Mouse (Mus musculus): ENCODE data around the gene 9630041A04Rik.

Gene 9630041A04Rik

GRCm38 (mm10) chr9:101861596-101862471 is at the start of gene 9630041A04Rik:
Gene 9630041A04Rik (plus strand): TSS chr9:101861841.
- no peak for DNase-seq (ENCODE audit: low read depth in 1 of 2, low spot score in 2 of 2)

GRCm38 (mm10) chr9:101823896-101824295 is 37.7 kb upstream of the 9630041A04Rik start:
- no peak for DNase-seq (ENCODE audit: low read depth in 1 of 2, low spot score in 2 of 2)

- no peak for DNase-seq (ENCODE audit: low read depth in 1 of 2, low spot score in 2 of 2)
These were observed 36.0 kb upstream of the 9630041A04Rik start for GRCm38 (mm10) chr9:101825626-101826025.

GRCm38 (mm10) chr9:101833619-101834018 is 28.0 kb upstream of the 9630041A04Rik start:
- no peak for DNase-seq (ENCODE audit: low read depth in 1 of 2, low spot score in 2 of 2)

GRCm38 (mm10) chr9:101841101-101841500 is 20.5 kb upstream of the 9630041A04Rik start:
- DNase-seq (ENCODE audit: low read depth in 1 of 2, low spot score in 2 of 2) = no peak

GRCm38 (mm10) chr9:101843893-101844292 is 17.7 kb upstream of the 9630041A04Rik start:
- no peak for DNase-seq (ENCODE audit: low read depth in 1 of 2, low spot score in 2 of 2)

GRCm38 (mm10) chr9:101845691-101846090 is 15.9 kb upstream of the 9630041A04Rik start:
- no peak for DNase-seq (ENCODE audit: low read depth in 1 of 2, low spot score in 2 of 2)

- no peak for DNase-seq (ENCODE audit: low read depth in 1 of 2, low spot score in 2 of 2)
These were observed 932 bp downstream of the 9630041A04Rik start for GRCm38 (mm10) chr9:101862481-101863065.

GRCm38 (mm10) chr9:101863130-101863529 is 1.5 kb downstream of the 9630041A04Rik start:
- no peak for DNase-seq (ENCODE audit: low read depth in 1 of 2, low spot score in 2 of 2)

GRCm38 (mm10) chr9:101868593-101868992 is 7.0 kb downstream of the 9630041A04Rik start:
- no peak for DNase-seq (ENCODE audit: low read depth in 1 of 2, low spot score in 2 of 2)

GRCm38 (mm10) chr9:101870034-101870433 is 8.4 kb downstream of the 9630041A04Rik start:
- DNase-seq (ENCODE audit: low read depth in 1 of 2, low spot score in 2 of 2) = no peak

GRCm38 (mm10) chr9:101875306-101875705 is 13.7 kb downstream of the 9630041A04Rik start:
- no peak for DNase-seq (ENCODE audit: low read depth in 1 of 2, low spot score in 2 of 2)

GRCm38 (mm10) chr9:101877109-101877987 is 15.7 kb downstream of the 9630041A04Rik start:
- no peak for DNase-seq (ENCODE audit: low read depth in 1 of 2, low spot score in 2 of 2)

- no peak for DNase-seq (ENCODE audit: low read depth in 1 of 2, low spot score in 2 of 2)
These were observed 21.7 kb downstream of the 9630041A04Rik start for GRCm38 (mm10) chr9:101883295-101883694.

GRCm38 (mm10) chr9:101897851-101898250 is 36.2 kb downstream of the 9630041A04Rik start:
- DNase-seq (ENCODE audit: low read depth in 1 of 2, low spot score in 2 of 2) = no peak

GRCm38 (mm10) chr9:101903406-101903805 is 41.8 kb downstream of the 9630041A04Rik start:
- DNase-seq (ENCODE audit: low read depth in 1 of 2, low spot score in 2 of 2) = no peak

- no peak for DNase-seq (ENCODE audit: low read depth in 1 of 2, low spot score in 2 of 2)
These were observed 46.2 kb downstream of the 9630041A04Rik start for GRCm38 (mm10) chr9:101907747-101908255.

- no peak for DNase-seq (ENCODE audit: low read depth in 1 of 2, low spot score in 2 of 2)
These were observed 47.2 kb downstream of the 9630041A04Rik start for GRCm38 (mm10) chr9:101908849-101909248.

- no peak for DNase-seq (ENCODE audit: low read depth in 1 of 2, low spot score in 2 of 2)
These were observed 47.9 kb downstream of the 9630041A04Rik start for GRCm38 (mm10) chr9:101909491-101909890.

- DNase-seq (ENCODE audit: low read depth in 1 of 2, low spot score in 2 of 2) = no peak
These were observed 49.7 kb downstream of the 9630041A04Rik start for GRCm38 (mm10) chr9:101911176-101911866.

- DNase-seq (ENCODE audit: low read depth in 1 of 2, low spot score in 2 of 2) = no peak
These were observed 53.4 kb downstream of the 9630041A04Rik start for GRCm38 (mm10) chr9:101915082-101915481.

Data from monocyte, adult 2 months (primary cell).